Mouse (Mus musculus) intestine, postnatal 0 days (tissue): ENCODE results near the gene Sncb. TPM values are rescaled to one million over a fixed set of nuclear protein-coding genes. Genes with fewer than 3 reads are reported as not detected.
"Not testable (repeated sequence)": the region's sequence is repeated elsewhere in the genome, so short reads cannot be mapped to it uniquely, and the experiment has no call there.

ENCODE experiments used
- ATAC-seq: fragments of 200-750 bp; cut with Nextera tagmentation; 2 replicates; pipeline ENCODE4 v1.8.0; 2017; ENCODE audit warnings: mild to moderate bottlenecking, moderate TSS enrichment, moderate library complexity
- H3K27ac ChIP-seq: fragments of 300-500 bp; sonication (generic); 2 replicates; pipeline ENCODE4 v1.5.1; 2014; ENCODE audit warnings: mild to moderate bottlenecking, low read depth, low read length, moderate library complexity
- H3K27me3 ChIP-seq: fragments of 300-500 bp; sonication (generic); replicated peaks from 2 replicates; pipeline ENCODE4 v1.6.1; 2014; ENCODE audit warnings: low read length, mixed read lengths; ENCODE audit not compliant: control insufficient read depth, insufficient read depth
- H3K36me3 ChIP-seq: fragments of 300-500 bp; sonication (generic); 2 replicates; pipeline ENCODE4 v1.6.1; 2014; ENCODE audit warnings: mild to moderate bottlenecking, moderate library complexity; ENCODE audit not compliant: control insufficient read depth, insufficient read depth
- H3K4me1 ChIP-seq: fragments of 300-500 bp; sonication (generic); replicated peaks from 2 replicates; pipeline ENCODE4 v1.6.1; 2014; ENCODE audit warnings: antibody characterized with exemption, low read length, mixed read lengths; ENCODE audit not compliant: control insufficient read depth, insufficient read depth
- H3K4me2 ChIP-seq: fragments of 300-500 bp; sonication (generic); replicated peaks from 2 replicates; pipeline ENCODE4 v1.6.1; 2014; ENCODE audit warnings: low read depth, mild to moderate bottlenecking, moderate library complexity
- H3K4me3 ChIP-seq: fragments of 300-500 bp; sonication (generic); 2 replicates; pipeline ENCODE4 v1.5.1; 2014; ENCODE audit warnings: low read depth, low read length
- H3K9ac ChIP-seq: fragments of 300-500 bp; sonication (generic); 2 replicates; pipeline ENCODE4 v1.6.1; 2014; ENCODE audit warnings: mild to moderate bottlenecking, low read depth, low read length
- H3K9me3 ChIP-seq: fragments of 300-500 bp; sonication (generic); 2 replicates; pipeline ENCODE4 v1.6.1; 2016; ENCODE audit warnings: mixed run types; ENCODE audit not compliant: control insufficient read depth
- CTCF ChIP-seq: sonication (generic); IDR thresholded peaks from 2 replicates; pipeline ENCODE4 v1.5.1; 2016; ENCODE audit warnings: low read depth, mild to moderate bottlenecking, control low read depth, antibody characterized with exemption, moderate library complexity
- WGBS: fragments of 180-500 bp; shearing (Covaris S2); extraction: QIAGEN DNeasy Blood & Tissue Kit; methylation state at CpG from one replicate; pipeline ENCODE4 v1.1.7; 2014; 5-methylcytosine and 5-hydroxymethylcytosine counted together
- polyA plus RNA-seq: library from polyadenylated mRNA; unstranded; fragments of >200 nt; fragmentation: Nextera tagmentation; extraction: Ambion mirVana; gene quantifications from 2 replicates; pipeline ENCODE4 v1.2.1, GENCODE M21; 2015

The Sncb gene
- polyA plus RNA-seq, 1 experiment from 2014 or later, result 0.37 TPM

- Histone ChIP-seq H3K9me3 (no peaks in the 10 kb centered on the region), H3K27me3 (0 out of 2 replicates have a peak, but pooled peaks cover 4% of the 10 kb centered on the region), H3K36me3 (no peaks in the 10 kb centered on the region), H3K27ac (no peak overlapping the region), H3K4me1 (no peaks in the 10 kb centered on the region), H3K9ac (no peak overlapping the region), H3K4me2 (no peak overlapping the region), H3K4me3 (no peak overlapping the region)
- WGBS, result 55% methylated on average over 5 of the region's 5 CpGs
- no peak for ATAC-seq
- TF ChIP-seq CTCF, result peak; percentile 44; the same call in 1 of the 2 replicates
Measured at GRCm38 (mm10) chr13:54794843-54795242, 28.4 kb upstream of the Sncb start.

GRCm38 (mm10) chr13:54794002-54794577 is 27.7 kb upstream of the Sncb start:
- Histone ChIP-seq H3K9me3 (no peaks in the 10 kb centered on the region), H3K27me3 (0 out of 2 replicates have a peak, but pooled peaks cover 4% of the 10 kb centered on the region), H3K4me2 (no peak overlapping the region), H3K4me3 (no peak overlapping the region), H3K9ac (no peak overlapping the region), H3K4me1 (no peaks in the 10 kb centered on the region), H3K27ac (no peak overlapping the region), H3K36me3 (no peaks in the 10 kb centered on the region)
- WGBS, result 60% methylated on average over 16 of the region's 16 CpGs
- no peak for ATAC-seq
- no peak for TF ChIP-seq CTCF

GRCm38 (mm10) chr13:54792259-54793230 is 26.1 kb upstream of the Sncb start:
- WGBS, result 25% methylated on average over 21 of the region's 21 CpGs

GRCm38 (mm10) chr13:54789561-54790397 is 23.4 kb upstream of the Sncb start:
- Histone ChIP-seq H3K36me3 (no peaks in the 10 kb centered on the region), H3K9ac (peak overlapping the region; percentile 58), H3K27ac (peak overlapping the region; percentile 41; the same call in 1 of the 2 replicates), H3K4me3 (peak overlapping the region; percentile 58), H3K4me2 (peak overlapping the region; percentile 99), H3K9me3 (no peaks in the 10 kb centered on the region), H3K27me3 (0 out of 2 replicates have a peak, but pooled peaks cover 4% of the 10 kb centered on the region), H3K4me1 (no peaks in the 10 kb centered on the region)
- 2% methylated on average over 38 of the region's 38 CpGs for WGBS
- TF ChIP-seq CTCF, result no peak
- ATAC-seq, result peak; percentile 12; the same call in 1 of the 2 replicates

More at GRCm38 (mm10) chr13:54792259-54793230, 26.1 kb upstream of the Sncb start:
- no peaks in the 10 kb centered on the region for H3K36me3 ChIP-seq
- H3K27me3 ChIP-seq, result 0 out of 2 replicates have a peak, but pooled peaks cover 4% of the 10 kb centered on the region
- H3K4me3 ChIP-seq, result no peak overlapping the region
- H3K9me3 ChIP-seq, result no peaks in the 10 kb centered on the region
- TF ChIP-seq CTCF, result peak; percentile 54
- no peak overlapping the region for H3K4me2 ChIP-seq
- H3K9ac ChIP-seq, result no peak overlapping the region
- ATAC-seq, result no peak
- H3K4me1 ChIP-seq, result no peaks in the 10 kb centered on the region
- no peak overlapping the region for H3K27ac ChIP-seq

DNA sequence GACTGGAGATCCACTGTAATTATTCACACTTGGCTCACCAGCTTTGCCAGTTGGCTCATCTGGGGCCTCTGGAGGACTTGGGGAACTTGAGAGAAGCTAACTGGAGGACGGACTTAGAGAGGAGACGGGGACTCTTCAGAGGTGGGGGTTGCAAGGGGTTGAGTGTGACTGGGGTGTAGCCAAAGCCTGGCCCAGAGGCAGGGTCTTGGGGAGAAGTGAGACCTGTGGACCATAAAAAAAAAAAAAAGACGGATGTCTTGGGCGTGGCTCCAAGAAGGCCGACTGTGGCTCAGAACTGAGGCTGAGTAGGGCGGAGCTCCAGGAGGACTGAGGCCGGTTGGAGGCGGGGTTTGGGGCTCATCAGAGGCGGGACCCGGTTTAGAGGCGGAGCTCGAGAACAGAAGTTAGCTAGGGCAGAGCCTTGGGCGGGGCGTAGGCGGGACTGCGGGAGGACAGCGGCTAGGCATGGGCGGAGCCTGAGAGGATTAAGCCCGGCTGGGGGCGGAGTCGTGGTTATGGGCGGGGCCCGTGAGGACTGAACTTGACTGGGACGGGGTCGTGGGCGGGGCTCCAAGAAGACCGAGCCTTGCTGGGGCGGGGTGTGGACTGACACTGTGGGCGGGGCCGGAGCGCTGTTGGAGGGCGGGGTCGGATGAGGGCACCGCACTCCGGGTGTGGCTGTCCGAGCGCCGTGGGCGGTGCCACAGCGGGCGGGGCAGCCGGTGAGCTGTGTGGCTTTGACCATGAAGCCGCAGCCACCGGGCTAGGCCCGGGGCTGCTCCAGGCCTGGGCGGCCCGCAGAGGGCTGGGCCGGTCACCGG is 22.6 kb upstream of the Sncb start, which contains the start of gene Tspan17:
Gene Tspan17, plus strand, starts transcription at position 638 of the 821 bp plus-strand sequence.
- H3K27ac ChIP-seq, result peak within 1 kb of the TSS; percentile 41; the same call in 1 of the 2 replicates
- H3K4me3 ChIP-seq, result peak within 1 kb of the TSS; percentile 58
- peak; percentile 91 for ATAC-seq
- peak within 1 kb of the TSS; percentile 99 for H3K4me2 ChIP-seq
- TF ChIP-seq CTCF, result no peak
- 0 out of 2 replicates have a peak, but pooled peaks cover 4% of the 10 kb centered on the region for H3K27me3 ChIP-seq
- H3K36me3 ChIP-seq, result no peaks in the 10 kb centered on the region
- no peaks in the 10 kb centered on the region for H3K9me3 ChIP-seq
- peak within 1 kb of the TSS; percentile 58 for H3K9ac ChIP-seq
- H3K4me1 ChIP-seq, result no peaks in the 10 kb centered on the region
- WGBS, result 2% methylated on average over 49 of the region's 49 CpGs

DNA sequence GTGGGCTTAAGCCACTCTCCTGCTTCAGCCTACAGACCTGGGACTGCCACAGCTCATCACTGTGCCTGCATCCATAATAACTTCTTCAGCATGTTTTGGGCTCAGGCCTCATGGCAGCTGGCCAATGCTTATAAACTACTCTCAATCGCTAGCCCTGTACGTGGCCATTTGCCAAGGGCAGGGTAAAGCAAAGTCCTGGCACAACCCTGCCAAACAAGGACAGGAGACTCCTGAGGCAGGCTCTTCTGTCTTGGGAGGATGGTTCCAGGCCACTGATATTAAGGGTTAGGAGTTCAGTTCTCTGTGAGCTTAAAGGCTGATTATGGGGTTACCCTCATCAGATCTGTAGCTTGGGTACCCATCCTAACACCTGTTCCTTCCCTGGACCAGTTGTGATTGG is 21.2 kb upstream of the Sncb start:
- not testable (repeated sequence) for H3K9me3 ChIP-seq, H3K36me3 ChIP-seq, H3K9ac ChIP-seq, H3K4me3 ChIP-seq, H3K4me2 ChIP-seq, H3K27me3 ChIP-seq, H3K27ac ChIP-seq, H3K4me1 ChIP-seq, ATAC-seq
- WGBS, result 44% methylated on average over 2 of the region's 2 CpGs
